Mouse (Mus musculus): ENCODE data around the gene Gm27179. TPM values are rescaled to one million over a fixed set of nuclear protein-coding genes. Genes with fewer than 3 reads are reported as not detected.
"Not testable (repeated sequence)": the region's sequence is repeated elsewhere in the genome, so short reads cannot be mapped to it uniquely, and the experiment has no call there.

Gm27179 gene
- total and polyA plus RNA-seq, 3 experiments, result not detected

DNA sequence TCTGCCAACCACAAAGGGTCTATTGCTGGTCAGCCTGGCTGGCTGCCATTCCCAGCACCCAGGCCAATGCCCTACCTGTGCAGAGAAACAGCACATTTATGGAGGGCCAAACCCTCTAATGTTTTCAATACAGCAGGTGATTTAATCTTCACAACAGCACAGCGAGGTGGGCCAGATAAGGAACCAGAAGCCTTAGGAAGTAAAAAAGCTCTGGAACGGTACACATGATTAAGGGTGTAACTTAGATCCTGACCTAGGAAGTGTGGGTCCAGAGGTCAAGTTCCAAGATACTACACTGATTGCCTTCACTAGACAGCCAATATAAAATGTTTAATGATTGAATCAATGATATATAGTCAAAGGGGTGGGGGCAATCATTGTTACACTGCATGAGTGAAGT, 8.5 kb upstream of the Gm27179 start:
- not testable (repeated sequence) for ATAC-seq (ENCODE audit: extremely low read depth, insufficient number of reproducible peaks, low FRiP score, poor library complexity, severe bottlenecking)

DNA sequence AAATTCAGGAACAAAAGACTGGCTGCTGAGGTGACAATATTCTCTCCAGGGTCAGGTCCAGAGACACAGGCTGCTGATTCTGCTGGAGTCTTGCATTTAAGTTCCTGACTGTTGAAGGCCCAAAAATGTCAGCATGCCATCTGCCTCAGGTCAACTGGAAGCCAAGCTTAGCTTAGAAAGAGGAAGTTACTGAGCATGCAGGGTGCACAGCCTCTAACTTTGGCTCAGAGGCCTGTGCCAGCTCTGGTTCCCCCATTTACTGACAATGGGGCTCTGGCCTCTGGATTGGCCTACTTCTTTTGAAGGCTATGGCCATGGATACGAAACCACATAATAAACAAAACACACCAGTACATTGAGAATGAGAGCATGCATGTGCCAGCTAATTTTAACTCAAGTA, 5.3 kb downstream of the Gm27179 start:
- not testable (repeated sequence) for H3K4me3 ChIP-seq (ENCODE audit: low read depth, low read length)

More for the DNA sequence above, 8.5 kb upstream of the Gm27179 start:
- H3K36me3 ChIP-seq (replicated peaks); DNase-seq (ENCODE audit: low spot score); H3K4me1 ChIP-seq (ENCODE audit: insufficient read depth, low read depth, low read length); H3K9me3 ChIP-seq (replicated peaks); H3K4me3 ChIP-seq (ENCODE audit: low read depth, low read length); H3K27me3 ChIP-seq (ENCODE audit: insufficient read depth, low read length): not testable (repeated sequence)

DNA sequence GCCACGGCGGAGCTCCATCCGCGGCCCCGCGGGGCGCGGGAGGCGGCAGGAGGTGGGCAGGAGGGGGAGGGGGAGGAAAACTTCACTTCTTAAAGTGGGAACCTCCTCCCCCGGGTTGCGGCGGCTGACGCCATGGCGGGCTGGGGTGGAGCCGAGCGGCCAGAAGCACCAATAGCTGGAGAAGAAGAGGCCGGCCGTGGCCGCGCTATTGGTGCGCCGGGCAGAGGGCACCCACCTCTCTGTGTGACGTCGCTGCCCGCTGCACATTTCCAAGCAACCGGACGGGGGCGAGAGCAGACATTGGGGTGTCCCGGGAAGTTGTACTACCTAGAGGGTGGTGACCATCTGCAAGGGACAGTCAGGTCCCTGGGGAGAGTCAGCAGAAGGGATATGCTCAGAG, 9.2 kb downstream of the Gm27179 start, which contains the start of gene Gm16867:
Gm16867 (minus strand) TSS at position 189 of the 400 bp plus-strand sequence.
- H3K36me3 ChIP-seq (replicated peaks); H3K9me3 ChIP-seq (replicated peaks); H3K27me3 ChIP-seq (ENCODE audit: insufficient read depth, low read length); H3K4me3 ChIP-seq (ENCODE audit: low read depth, low read length); H3K4me1 ChIP-seq (ENCODE audit: insufficient read depth, low read depth, low read length); DNase-seq (ENCODE audit: low spot score): not testable (repeated sequence)
- peak; percentile 98 for ATAC-seq (ENCODE audit: extremely low read depth, insufficient number of reproducible peaks, low FRiP score, poor library complexity, severe bottlenecking)

More for the DNA sequence above, 5.3 kb downstream of the Gm27179 start:
- not testable (repeated sequence) for H3K4me1 ChIP-seq (ENCODE audit: insufficient read depth, low read depth, low read length); H3K36me3 ChIP-seq (replicated peaks); H3K27me3 ChIP-seq (ENCODE audit: insufficient read depth, low read length); H3K9me3 ChIP-seq (replicated peaks); DNase-seq (ENCODE audit: low spot score)
- ATAC-seq (ENCODE audit: extremely low read depth, insufficient number of reproducible peaks, low FRiP score, poor library complexity, severe bottlenecking), result peak; percentile 36

DNA sequence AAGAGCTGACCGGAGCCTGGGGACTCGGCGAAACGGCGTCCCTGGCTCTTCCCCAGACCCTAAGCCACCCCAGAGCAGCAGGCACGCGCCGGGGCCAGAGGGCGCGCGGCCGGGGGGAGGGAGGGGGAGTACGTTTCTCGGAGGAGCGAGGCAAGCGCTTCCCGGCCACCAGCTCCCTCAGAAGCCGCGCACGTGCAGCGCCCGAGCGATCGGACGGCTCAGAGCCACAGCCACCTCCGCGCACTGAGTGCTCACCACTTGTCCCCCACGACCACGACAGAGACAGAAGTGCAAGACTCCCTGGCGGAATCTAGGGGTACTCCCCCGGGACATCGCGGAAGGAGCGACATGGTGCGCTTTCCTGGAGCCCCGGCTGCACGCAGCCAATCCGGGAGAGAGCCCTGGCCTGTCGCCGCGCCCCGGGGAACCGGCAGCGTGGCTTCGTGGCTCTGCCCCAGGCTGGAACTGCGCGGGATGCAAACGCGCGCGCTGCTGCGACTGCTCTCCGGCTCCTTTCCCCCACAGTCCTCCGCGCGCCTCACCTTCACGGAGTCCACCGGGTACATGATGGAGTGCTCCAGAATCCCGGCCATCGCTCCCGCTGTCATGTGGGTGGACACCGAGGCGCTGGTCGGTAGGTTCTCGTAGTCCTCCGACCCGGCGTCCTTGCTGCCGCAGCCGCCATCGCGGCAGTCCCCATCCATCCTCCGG, 9.8 kb downstream of the Gm27179 start:
- DNase-seq (ENCODE audit: low spot score); H3K4me3 ChIP-seq (ENCODE audit: low read depth, low read length); H3K36me3 ChIP-seq (replicated peaks); ATAC-seq (ENCODE audit: extremely low read depth, insufficient number of reproducible peaks, low FRiP score, poor library complexity, severe bottlenecking); H3K4me1 ChIP-seq (ENCODE audit: insufficient read depth, low read depth, low read length); H3K27me3 ChIP-seq (ENCODE audit: insufficient read depth, low read length); H3K9me3 ChIP-seq (replicated peaks): not testable (repeated sequence)

DNA sequence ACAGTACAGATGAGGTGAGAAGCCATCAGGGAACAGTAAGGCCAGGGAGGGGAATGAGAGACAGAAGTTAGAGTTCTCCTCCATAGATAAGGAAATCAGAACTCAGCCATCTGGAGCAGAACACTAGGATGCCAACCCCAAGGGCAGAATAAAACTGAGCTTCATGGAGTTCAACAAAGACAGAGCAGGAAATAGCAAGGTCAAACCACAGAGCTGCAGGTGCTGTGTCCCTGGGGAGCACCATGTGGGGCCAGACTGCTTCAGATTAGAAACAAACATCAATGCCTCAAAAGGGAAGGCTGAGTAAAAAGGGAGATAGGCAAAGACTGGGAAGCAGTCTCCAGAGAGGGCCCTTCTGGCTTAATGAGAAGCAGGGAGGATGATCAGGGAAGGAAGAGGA, 16.1 kb downstream of the Gm27179 start:
- H3K4me3 ChIP-seq (ENCODE audit: low read depth, low read length); DNase-seq (ENCODE audit: low spot score); H3K27me3 ChIP-seq (ENCODE audit: insufficient read depth, low read length); H3K36me3 ChIP-seq (replicated peaks); ATAC-seq (ENCODE audit: extremely low read depth, insufficient number of reproducible peaks, low FRiP score, poor library complexity, severe bottlenecking); H3K9me3 ChIP-seq (replicated peaks); H3K4me1 ChIP-seq (ENCODE audit: insufficient read depth, low read depth, low read length): not testable (repeated sequence)

DNA sequence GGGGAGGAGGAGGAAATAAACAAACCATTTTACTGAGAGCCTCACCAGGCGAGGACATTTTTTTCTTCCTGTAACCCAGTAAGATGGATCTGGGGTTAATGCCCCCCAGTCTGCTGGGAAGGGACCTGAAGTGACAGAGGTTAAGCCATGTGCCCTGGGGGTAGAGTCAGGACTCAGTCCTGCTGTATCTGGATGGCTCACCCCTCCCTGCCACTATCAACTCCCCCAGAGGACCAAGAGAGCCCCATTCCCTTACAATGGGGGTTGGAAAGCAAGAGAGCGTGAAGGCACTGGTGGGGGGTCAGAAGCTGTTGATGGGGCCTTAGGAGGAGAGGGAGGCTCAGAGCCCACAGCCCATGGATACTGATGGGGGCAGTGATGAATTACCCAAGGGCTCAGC, 17.4 kb downstream of the Gm27179 start:
- not testable (repeated sequence) for DNase-seq (ENCODE audit: low spot score); ATAC-seq (ENCODE audit: extremely low read depth, insufficient number of reproducible peaks, low FRiP score, poor library complexity, severe bottlenecking); H3K27me3 ChIP-seq (ENCODE audit: insufficient read depth, low read length); H3K36me3 ChIP-seq (replicated peaks); H3K4me1 ChIP-seq (ENCODE audit: insufficient read depth, low read depth, low read length); H3K4me3 ChIP-seq (ENCODE audit: low read depth, low read length); H3K9me3 ChIP-seq (replicated peaks)

DNA sequence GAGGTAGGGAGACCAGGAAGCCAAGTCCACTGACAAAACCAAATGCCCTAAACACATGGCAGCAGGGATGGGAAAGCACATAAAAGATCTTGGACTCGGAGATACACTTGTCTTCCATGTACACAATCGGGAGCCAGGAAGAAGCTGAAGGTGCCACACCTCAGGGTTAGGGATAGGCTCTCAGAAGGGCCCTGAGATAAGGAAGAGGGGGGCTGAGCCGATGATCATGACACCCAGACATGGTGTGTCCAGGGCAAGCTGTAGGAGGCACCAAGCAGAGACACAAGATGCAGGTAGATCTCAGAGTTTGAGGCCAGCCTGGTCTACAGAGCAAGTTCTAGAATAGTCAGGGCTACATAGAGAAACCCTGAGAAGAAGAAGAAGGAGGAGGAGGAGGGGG, 17.8 kb downstream of the Gm27179 start:
- peak; percentile 65 for ATAC-seq (ENCODE audit: extremely low read depth, insufficient number of reproducible peaks, low FRiP score, poor library complexity, severe bottlenecking)
- not testable (repeated sequence) for H3K36me3 ChIP-seq (replicated peaks); DNase-seq (ENCODE audit: low spot score); H3K27me3 ChIP-seq (ENCODE audit: insufficient read depth, low read length); H3K4me3 ChIP-seq (ENCODE audit: low read depth, low read length); H3K9me3 ChIP-seq (replicated peaks); H3K4me1 ChIP-seq (ENCODE audit: insufficient read depth, low read depth, low read length)

DNA sequence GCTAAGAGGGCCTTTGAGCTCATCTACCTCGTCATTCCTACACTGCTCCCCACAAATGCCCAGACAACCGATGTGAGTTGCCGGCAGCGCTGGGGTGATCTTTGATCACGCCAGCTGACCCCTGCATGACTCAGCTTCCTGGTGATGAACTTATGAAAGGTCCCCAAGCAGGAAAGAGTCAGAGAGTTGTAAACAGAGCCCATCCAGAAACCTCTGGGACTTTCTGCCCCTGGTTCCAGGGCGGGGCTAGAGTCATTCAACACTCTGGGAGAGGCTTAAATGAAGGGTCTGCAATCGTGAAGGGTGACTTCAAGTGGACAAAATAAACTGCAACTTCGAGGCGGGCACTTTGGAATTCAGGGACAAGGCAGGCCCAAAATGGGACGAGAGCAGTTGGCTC, 24.3 kb downstream of the Gm27179 start:
- H3K4me3 ChIP-seq (ENCODE audit: low read depth, low read length); DNase-seq (ENCODE audit: low spot score); H3K36me3 ChIP-seq (replicated peaks); H3K9me3 ChIP-seq (replicated peaks); ATAC-seq (ENCODE audit: extremely low read depth, insufficient number of reproducible peaks, low FRiP score, poor library complexity, severe bottlenecking); H3K27me3 ChIP-seq (ENCODE audit: insufficient read depth, low read length); H3K4me1 ChIP-seq (ENCODE audit: insufficient read depth, low read depth, low read length): not testable (repeated sequence)

DNA sequence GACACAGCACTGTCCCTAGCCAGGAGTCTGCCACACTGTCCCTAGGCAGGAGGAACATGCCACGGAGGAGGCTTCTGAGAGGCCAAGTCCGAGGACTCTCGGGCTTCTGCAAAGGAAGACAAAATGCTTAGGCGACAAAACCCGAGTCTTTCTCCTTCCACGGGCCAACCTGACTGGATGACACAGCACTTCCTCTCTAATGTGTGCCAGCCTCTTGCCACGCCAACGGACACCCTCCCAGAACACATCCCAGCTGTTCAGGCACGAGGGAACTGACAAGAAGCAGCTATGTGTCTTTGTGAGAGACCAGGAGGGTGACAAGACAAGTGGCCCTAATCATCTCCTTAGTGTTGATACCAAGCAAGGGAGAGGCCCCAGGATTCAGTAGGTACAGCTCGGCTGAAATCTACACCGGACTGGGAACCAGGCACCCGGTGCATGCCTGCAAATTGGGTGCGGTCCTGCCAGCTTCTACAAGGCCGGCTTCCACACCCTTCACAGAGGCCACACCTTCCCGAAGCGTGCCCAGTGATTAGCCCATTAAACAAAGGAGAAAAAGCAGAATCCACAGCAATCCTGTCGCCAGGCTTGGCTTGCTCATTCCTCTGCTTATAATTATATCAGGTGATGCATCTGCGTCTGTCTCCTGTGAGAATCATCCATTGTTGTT, 26.7 kb downstream of the Gm27179 start:
- DNase-seq (ENCODE audit: low spot score); H3K9me3 ChIP-seq (replicated peaks); H3K36me3 ChIP-seq (replicated peaks); H3K4me1 ChIP-seq (ENCODE audit: insufficient read depth, low read depth, low read length); H3K4me3 ChIP-seq (ENCODE audit: low read depth, low read length); H3K27me3 ChIP-seq (ENCODE audit: insufficient read depth, low read length): not testable (repeated sequence)
- peak; percentile 49 for ATAC-seq (ENCODE audit: extremely low read depth, insufficient number of reproducible peaks, low FRiP score, poor library complexity, severe bottlenecking)

DNA sequence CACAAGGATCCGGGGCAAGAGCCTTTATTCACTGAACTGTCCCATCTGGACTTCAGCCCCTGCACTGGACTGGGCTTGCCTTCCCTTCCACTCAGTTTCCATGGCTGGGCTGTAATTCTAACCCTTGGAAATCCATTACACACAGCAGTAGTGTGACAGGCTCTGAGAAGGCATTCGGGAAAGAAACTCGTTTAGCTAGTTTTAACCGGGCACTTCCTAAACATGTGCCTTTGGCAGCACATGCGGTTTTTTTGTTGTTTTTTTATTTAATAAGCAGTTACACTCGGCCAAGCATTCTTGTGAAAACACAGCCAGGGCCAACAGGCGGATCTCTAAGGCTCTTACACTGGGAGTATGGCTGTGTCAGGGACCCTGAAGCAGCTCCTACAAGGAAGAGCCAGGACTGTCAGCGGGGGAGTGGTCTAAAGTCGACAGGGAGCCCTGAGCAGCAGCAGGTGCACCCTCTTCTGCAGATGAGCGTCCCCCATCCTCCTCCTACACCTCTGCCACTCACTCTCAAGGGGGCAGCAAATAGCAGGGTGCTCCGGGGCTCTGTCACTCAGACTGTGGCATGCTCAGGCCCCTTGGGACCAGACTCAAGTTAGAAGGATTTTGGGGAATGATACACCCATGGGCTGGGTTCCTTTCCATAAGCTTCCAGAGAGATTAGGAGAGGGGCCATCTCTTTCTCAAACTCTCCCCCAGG, 38.3 kb downstream of the Gm27179 start:
- not testable (repeated sequence) for DNase-seq (ENCODE audit: low spot score); H3K36me3 ChIP-seq (replicated peaks); ATAC-seq (ENCODE audit: extremely low read depth, insufficient number of reproducible peaks, low FRiP score, poor library complexity, severe bottlenecking); H3K9me3 ChIP-seq (replicated peaks); H3K4me3 ChIP-seq (ENCODE audit: low read depth, low read length); H3K4me1 ChIP-seq (ENCODE audit: insufficient read depth, low read depth, low read length); H3K27me3 ChIP-seq (ENCODE audit: insufficient read depth, low read length)

DNA sequence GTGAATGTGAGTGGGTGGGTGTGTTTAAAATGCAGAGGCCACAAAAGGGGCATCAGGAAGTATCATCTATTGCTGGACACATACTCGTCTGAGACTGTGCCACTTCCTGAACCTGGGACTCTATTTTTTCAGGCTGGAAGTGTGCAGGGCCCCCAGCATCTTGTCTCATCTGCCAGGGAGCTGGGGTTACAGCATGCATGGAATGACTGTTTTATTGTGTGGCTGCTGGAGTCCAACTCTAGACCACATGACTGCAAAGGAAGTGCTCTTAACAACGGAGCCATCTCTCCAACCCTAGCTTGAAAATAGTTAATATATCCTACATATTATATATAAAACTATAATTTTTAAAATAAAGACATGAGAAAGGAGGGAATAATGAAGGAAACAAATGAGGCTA, 39.0 kb downstream of the Gm27179 start:
- not testable (repeated sequence) for ATAC-seq (ENCODE audit: extremely low read depth, insufficient number of reproducible peaks, low FRiP score, poor library complexity, severe bottlenecking); H3K9me3 ChIP-seq (replicated peaks); DNase-seq (ENCODE audit: low spot score); H3K4me3 ChIP-seq (ENCODE audit: low read depth, low read length); H3K36me3 ChIP-seq (replicated peaks); H3K4me1 ChIP-seq (ENCODE audit: insufficient read depth, low read depth, low read length); H3K27me3 ChIP-seq (ENCODE audit: insufficient read depth, low read length)

Data from G1E (cell line).